Mouse (Mus musculus) induced T-regulatory cell, adult 2 months (primary cell): Measurements from ENCODE around the gene Ltb4r1.

ENCODE experiments used
- DNase-seq: peaks from one replicate; pipeline ENCODE4 v3.0.0-alpha.2; 2012; ENCODE audit warnings: low read depth

Gene Ltb4r1

GRCm38 (mm10) chr14:55785195-55785594 lies 19.4 kb downstream of the Ltb4r1 start:
- no peak for DNase-seq

- DNase-seq, result no peak
Observed at GRCm38 (mm10) chr14:55787731-55788130, 22.0 kb downstream of the Ltb4r1 start.

GRCm38 (mm10) chr14:55788256-55789050 lies 22.7 kb downstream of the Ltb4r1 start, which contains the start of gene Ripk3:
Gene Ripk3, minus strand, starts transcription at chr14:55788865.
- DNase-seq, result peak; percentile 92

- peak; percentile 20 for DNase-seq
Observed at GRCm38 (mm10) chr14:55793461-55793860, 27.7 kb downstream of the Ltb4r1 start.

- peak; percentile 19 for DNase-seq
Observed at GRCm38 (mm10) chr14:55793946-55794345, 28.2 kb downstream of the Ltb4r1 start.

- DNase-seq, result no peak
Observed at GRCm38 (mm10) chr14:55795380-55796163, 29.8 kb downstream of the Ltb4r1 start.

- DNase-seq, result peak; percentile 45
Observed at GRCm38 (mm10) chr14:55814885-55815284, 49.1 kb downstream of the Ltb4r1 start.

- peak; percentile 17 for DNase-seq
Observed at GRCm38 (mm10) chr14:55815310-55815751, 49.6 kb downstream of the Ltb4r1 start.
